Mouse (Mus musculus): ENCODE data around the gene Pxt1.
"Not testable (repeated sequence)": the region's sequence is repeated elsewhere in the genome, so short reads cannot be mapped to it uniquely, and the experiment has no call there.

Pxt1 gene

GRCm38 (mm10) chr17:28943740-28944139 is at the start of gene Pxt1:
Gene Pxt1 (minus strand): TSS chr17:28943840.
- DNase-seq: no peak

- DNase-seq: not testable (repeated sequence)
Observed at GRCm38 (mm10) chr17:28993004-28993403, 49.4 kb upstream of the Pxt1 start.

- DNase-seq: no peak
Observed at GRCm38 (mm10) chr17:28992105-28992504, 48.5 kb upstream of the Pxt1 start.

- no peak for DNase-seq
Observed at GRCm38 (mm10) chr17:28991286-28991685, 47.6 kb upstream of the Pxt1 start.

GRCm38 (mm10) chr17:28990060-28990459 is 46.4 kb upstream of the Pxt1 start:
- DNase-seq: no peak

- no peak for DNase-seq
Observed at GRCm38 (mm10) chr17:28988996-28989395, 45.4 kb upstream of the Pxt1 start.

GRCm38 (mm10) chr17:28988291-28988690 is 44.7 kb upstream of the Pxt1 start:
- no peak for DNase-seq

GRCm38 (mm10) chr17:28987713-28988112 is 44.1 kb upstream of the Pxt1 start:
- DNase-seq: peak; percentile 64

- DNase-seq: peak; percentile 34
Observed at GRCm38 (mm10) chr17:28986833-28987232, 43.2 kb upstream of the Pxt1 start.

GRCm38 (mm10) chr17:28984724-28985420 is 41.2 kb upstream of the Pxt1 start:
- no peak for DNase-seq

- no peak for DNase-seq
Observed at GRCm38 (mm10) chr17:28982591-28982990, 39.0 kb upstream of the Pxt1 start.

GRCm38 (mm10) chr17:28981081-28981480 is 37.4 kb upstream of the Pxt1 start:
- DNase-seq: no peak

GRCm38 (mm10) chr17:28979091-28979490 is 35.5 kb upstream of the Pxt1 start:
- DNase-seq: no peak

GRCm38 (mm10) chr17:28970122-28970521 is 26.5 kb upstream of the Pxt1 start:
- no peak for DNase-seq

- DNase-seq: peak; percentile 23
Observed at GRCm38 (mm10) chr17:28967021-28967610, 23.5 kb upstream of the Pxt1 start.

- DNase-seq: no peak
Observed at GRCm38 (mm10) chr17:28961596-28961995, 18.0 kb upstream of the Pxt1 start.

GRCm38 (mm10) chr17:28960597-28960996 is 17.0 kb upstream of the Pxt1 start:
- no peak for DNase-seq

GRCm38 (mm10) chr17:28954416-28954815 is 10.8 kb upstream of the Pxt1 start:
- no peak for DNase-seq

GRCm38 (mm10) chr17:28953251-28953650 is 9.6 kb upstream of the Pxt1 start:
- DNase-seq: no peak

- DNase-seq: peak; percentile 95
Observed at GRCm38 (mm10) chr17:28951831-28952799, 8.5 kb upstream of the Pxt1 start, which contains the start of gene Kctd20. Gene Kctd20 (plus strand): TSS chr17:28951950.

GRCm38 (mm10) chr17:28950751-28951150 is 7.1 kb upstream of the Pxt1 start:
- no peak for DNase-seq

- no peak for DNase-seq
Observed at GRCm38 (mm10) chr17:28948661-28949060, 5.0 kb upstream of the Pxt1 start.

Measured in thymus, postnatal 25 days (tissue).